Mouse (Mus musculus): ENCODE measurements at regions not wholly inside any gene's neighbourhood (a gene's known extent, or its start where the extent isn't known, plus 50 kb on each side); places are given as distances from the start of the nearest gene placed in this dataset.
"Not testable (repeated sequence)": the region's sequence is repeated elsewhere in the genome, so short reads cannot be mapped to it uniquely, and the experiment has no call there.

DNA sequence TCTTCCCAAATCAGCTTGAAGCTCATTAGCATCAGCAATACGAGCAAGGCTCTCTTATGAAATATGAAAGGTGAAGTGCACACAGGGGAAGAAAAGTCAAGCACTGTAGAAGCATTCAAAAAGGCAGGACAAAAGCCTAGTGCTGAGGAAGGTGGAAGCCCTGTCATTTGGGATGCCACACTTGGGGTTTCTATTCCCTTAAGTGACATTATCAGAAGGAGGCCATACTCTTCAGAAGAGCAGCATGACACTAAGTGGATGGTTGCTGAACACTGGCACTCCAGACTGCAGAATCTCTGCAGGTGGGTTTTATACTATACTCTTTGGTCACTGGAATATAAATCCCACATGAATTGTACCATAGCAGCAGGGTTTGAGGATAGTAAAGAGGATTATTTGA lies 120.4 kb upstream of the Pcsk1 start:
- no peaks in the 10 kb centered on the region for H3K27me3 ChIP-seq (ENCODE audit: insufficient read depth, low read length)
- no peaks in the 10 kb centered on the region for H3K9me3 ChIP-seq (ENCODE audit: low read length)
- H3K4me2 ChIP-seq (ENCODE audit: low read depth, low read length), result no peak overlapping the region
- no peak for TF ChIP-seq CTCF (IDR thresholded peaks at IDR 0.05; ENCODE audit: low read depth)
- TF ChIP-seq EP300 (IDR thresholded peaks at IDR 0.05; ENCODE audit: low read depth), result no peak
- ATAC-seq, result no peak
- 70% methylated on average over 1 of the region's 1 CpGs for WGBS (ENCODE audit: insufficient replicate concordance)
- H3K4me3 ChIP-seq (ENCODE audit: low read depth, low read length), result no peak overlapping the region
- H3K4me1 ChIP-seq (ENCODE audit: insufficient read depth), result no peaks in the 10 kb centered on the region
- DNase-seq, result no peak
- no peak overlapping the region for H3K27ac ChIP-seq (ENCODE audit: low read depth)
- no peak overlapping the region for H3K9ac ChIP-seq (replicated peaks)
- H3K36me3 ChIP-seq (replicated peaks; ENCODE audit: insufficient read depth, low read length), result no peaks in the 10 kb centered on the region

DNA sequence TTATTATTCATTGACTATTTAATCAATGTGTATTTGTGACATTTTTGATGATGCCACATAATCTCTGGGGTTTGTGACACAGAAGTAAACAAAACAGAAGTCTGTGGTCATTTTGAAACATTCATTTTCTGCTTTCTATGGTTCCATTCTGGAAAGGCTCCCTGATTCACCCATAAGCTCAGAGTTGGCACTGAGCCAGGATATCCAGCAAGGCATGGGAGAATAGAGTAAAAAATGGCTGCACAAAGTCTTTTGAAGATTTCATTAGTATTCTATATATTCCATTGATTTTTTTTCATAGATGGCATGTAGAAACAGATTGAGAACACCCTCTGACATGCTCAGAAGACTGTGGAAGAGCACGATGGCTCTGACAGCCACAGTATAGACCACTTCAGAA lies 133.8 kb upstream of the Pcsk1 start:
- WGBS (ENCODE audit: insufficient replicate concordance), result 73% methylated on average over 1 of the region's 1 CpGs

DNA sequence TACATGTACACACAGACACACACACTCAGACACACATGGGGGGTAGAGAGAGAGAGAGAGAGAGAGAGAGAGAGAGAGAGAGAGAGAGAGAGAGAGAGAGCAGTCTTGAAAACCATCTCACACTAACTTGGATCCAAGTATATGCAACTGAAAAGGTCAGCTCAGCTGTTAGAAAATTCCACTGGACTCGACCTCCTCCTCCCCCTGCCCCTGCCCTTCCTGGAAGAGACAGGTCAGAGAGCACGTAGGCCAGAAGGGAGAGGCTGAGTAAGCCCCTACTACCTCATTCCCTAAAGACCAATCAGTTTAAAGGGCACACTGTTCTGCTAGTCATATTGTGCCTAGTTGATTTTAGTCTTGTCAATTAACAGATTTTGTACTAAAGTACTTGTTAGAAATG lies 105.0 kb upstream of the Cast start:
- not testable (repeated sequence) for H3K27me3 ChIP-seq (ENCODE audit: insufficient read depth, low read length); H3K9me3 ChIP-seq (ENCODE audit: low read length); H3K4me2 ChIP-seq (ENCODE audit: low read depth, low read length); DNase-seq; H3K4me1 ChIP-seq (ENCODE audit: insufficient read depth); H3K9ac ChIP-seq (replicated peaks); ATAC-seq; H3K36me3 ChIP-seq (replicated peaks; ENCODE audit: insufficient read depth, low read length); H3K27ac ChIP-seq (ENCODE audit: low read depth); H3K4me3 ChIP-seq (ENCODE audit: low read depth, low read length)
- WGBS (ENCODE audit: insufficient replicate concordance), result 27% methylated on average over 2 of the region's 2 CpGs

More for the DNA sequence above, 133.8 kb upstream of the Pcsk1 start:
- Histone ChIP-seq H3K27ac (ENCODE audit: low read depth) (no peak overlapping the region), H3K4me1 (ENCODE audit: insufficient read depth) (no peaks in the 10 kb centered on the region), H3K9me3 (ENCODE audit: low read length) (no peaks in the 10 kb centered on the region), H3K27me3 (ENCODE audit: insufficient read depth, low read length) (no peaks in the 10 kb centered on the region), H3K4me3 (ENCODE audit: low read depth, low read length) (no peak overlapping the region), H3K36me3 (replicated peaks; ENCODE audit: insufficient read depth, low read length) (no peaks in the 10 kb centered on the region), H3K4me2 (ENCODE audit: low read depth, low read length) (no peak overlapping the region), H3K9ac (replicated peaks) (no peak overlapping the region)
- DNase-seq, result no peak
- no peak for TF ChIP-seq EP300 (IDR thresholded peaks at IDR 0.05; ENCODE audit: low read depth)
- no peak for TF ChIP-seq CTCF (IDR thresholded peaks at IDR 0.05; ENCODE audit: low read depth)
- ATAC-seq, result no peak

DNA sequence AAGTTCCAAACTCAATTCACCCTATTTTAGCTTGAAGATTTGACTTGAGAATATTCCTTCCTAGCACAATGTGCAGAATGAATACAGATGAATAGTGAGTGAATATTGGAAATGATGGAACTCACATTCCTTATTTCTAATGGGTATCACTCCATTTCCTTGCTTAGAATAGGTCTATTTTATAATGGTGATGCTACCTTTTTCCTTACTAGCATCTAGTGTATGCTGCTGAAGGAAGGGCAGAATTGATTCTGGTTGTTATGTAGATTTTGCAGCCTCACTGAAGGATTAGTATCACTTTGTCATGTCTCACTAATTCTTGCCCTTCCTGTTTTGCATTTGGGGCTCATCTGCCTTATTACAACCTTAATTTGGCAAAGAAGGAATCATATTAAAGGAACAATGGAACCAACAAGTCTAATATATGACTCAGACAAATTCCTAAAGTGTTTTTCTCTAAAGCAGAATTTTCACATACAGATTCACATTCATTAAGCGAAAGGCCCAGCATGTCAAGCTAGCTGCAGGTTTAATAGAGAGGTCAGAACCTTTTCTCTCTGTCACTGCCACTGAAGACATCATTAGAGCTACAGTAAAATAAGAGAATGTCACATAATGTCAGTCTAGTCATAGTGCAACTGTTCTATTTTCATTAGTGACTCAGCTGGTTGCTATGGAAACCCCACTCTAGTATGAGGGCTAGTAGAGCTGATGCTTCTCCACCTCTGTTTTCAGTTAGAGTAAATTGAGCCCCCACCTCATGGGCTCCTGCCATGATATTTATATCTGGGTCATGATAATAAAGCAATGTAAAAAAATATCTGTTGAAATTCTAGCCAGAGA lies 94.8 kb upstream of the Cast start:
- TF ChIP-seq EP300 (IDR thresholded peaks at IDR 0.05; ENCODE audit: low read depth), result no peak
- no peak for TF ChIP-seq CTCF (IDR thresholded peaks at IDR 0.05; ENCODE audit: low read depth)
- DNase-seq (no peak), ATAC-seq (no peak)
- Histone ChIP-seq H3K4me2 (ENCODE audit: low read depth, low read length) (no peak overlapping the region), H3K27me3 (ENCODE audit: insufficient read depth, low read length) (no peaks in the 10 kb centered on the region), H3K9ac (replicated peaks) (no peak overlapping the region), H3K36me3 (replicated peaks; ENCODE audit: insufficient read depth, low read length) (no peaks in the 10 kb centered on the region), H3K9me3 (ENCODE audit: low read length) (no peaks in the 10 kb centered on the region), H3K4me1 (ENCODE audit: insufficient read depth) (no peaks in the 10 kb centered on the region), H3K27ac (ENCODE audit: low read depth) (no peak overlapping the region), H3K4me3 (ENCODE audit: low read depth, low read length) (no peak overlapping the region)
- 67% methylated on average over 1 of the region's 1 CpGs for WGBS (ENCODE audit: insufficient replicate concordance)

DNA sequence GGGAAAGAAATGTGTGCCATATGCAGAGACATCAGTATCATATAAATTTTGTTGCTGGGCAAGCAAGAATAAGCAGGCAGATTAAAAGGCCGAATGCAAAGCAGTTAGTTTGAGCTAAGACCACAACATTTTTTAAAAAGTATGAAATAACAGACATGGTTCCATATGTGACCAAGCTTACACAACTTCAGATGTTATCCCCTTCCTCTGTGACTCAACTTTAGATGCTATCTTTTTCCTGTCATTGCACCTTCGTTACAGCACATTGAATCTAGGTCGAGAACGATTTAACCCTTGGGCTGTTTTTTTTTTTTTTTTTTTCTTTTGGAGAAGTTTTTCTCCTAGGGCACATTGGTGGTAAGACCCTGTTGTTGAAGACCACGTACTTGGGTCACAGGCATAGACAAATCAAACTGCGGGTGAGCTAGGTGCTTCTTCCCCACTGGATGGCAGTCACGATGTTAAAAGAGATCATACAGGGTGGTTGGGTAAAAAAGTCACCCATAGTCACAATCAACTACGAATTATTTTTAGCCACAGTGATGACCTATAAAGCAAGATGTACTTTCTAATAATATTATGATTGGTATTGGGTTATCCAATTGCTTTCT lies 81.4 kb upstream of the Cast start:
- DNase-seq, result no peak
- WGBS (ENCODE audit: insufficient replicate concordance), result 62% methylated on average over 8 of the region's 8 CpGs
- Histone ChIP-seq H3K4me3 (ENCODE audit: low read depth, low read length) (no peak overlapping the region), H3K27ac (ENCODE audit: low read depth) (no peak overlapping the region), H3K4me2 (ENCODE audit: low read depth, low read length) (no peak overlapping the region), H3K4me1 (ENCODE audit: insufficient read depth) (no peaks in the 10 kb centered on the region), H3K27me3 (ENCODE audit: insufficient read depth, low read length) (no peaks in the 10 kb centered on the region), H3K9ac (replicated peaks) (no peak overlapping the region), H3K9me3 (ENCODE audit: low read length) (no peaks in the 10 kb centered on the region), H3K36me3 (replicated peaks; ENCODE audit: insufficient read depth, low read length) (no peaks in the 10 kb centered on the region)
- no peak for ATAC-seq
- TF ChIP-seq CTCF (IDR thresholded peaks at IDR 0.05; ENCODE audit: low read depth), result no peak
- no peak for TF ChIP-seq EP300 (IDR thresholded peaks at IDR 0.05; ENCODE audit: low read depth)

DNA sequence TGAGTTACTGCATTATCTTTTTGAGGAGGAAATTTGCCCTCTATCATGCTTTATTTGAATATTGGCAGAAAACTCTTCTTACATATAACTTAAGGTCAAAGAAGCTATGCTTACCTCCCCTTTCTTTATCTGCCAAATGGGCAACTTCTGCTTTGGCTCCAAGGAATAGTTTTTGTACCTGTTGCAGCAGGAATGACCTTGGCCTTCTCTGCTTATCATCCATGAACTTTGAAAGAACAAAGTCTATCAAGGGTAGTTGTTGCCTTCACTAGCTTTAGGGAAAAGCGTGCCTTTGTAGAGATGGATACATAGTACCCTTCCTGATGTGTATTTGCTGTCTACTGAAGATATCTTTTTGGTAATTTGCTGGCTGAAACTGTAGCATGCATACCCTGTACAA lies 59.1 kb upstream of the Cast start:
- no peaks in the 10 kb centered on the region for H3K9me3 ChIP-seq (ENCODE audit: low read length)
- no peaks in the 10 kb centered on the region for H3K36me3 ChIP-seq (replicated peaks; ENCODE audit: insufficient read depth, low read length)
- H3K27ac ChIP-seq (ENCODE audit: low read depth), result no peak overlapping the region
- ATAC-seq, result no peak
- H3K27me3 ChIP-seq (ENCODE audit: insufficient read depth, low read length), result no peaks in the 10 kb centered on the region
- no peak for DNase-seq
- no peaks in the 10 kb centered on the region for H3K4me1 ChIP-seq (ENCODE audit: insufficient read depth)
- 63% methylated on average over 1 of the region's 1 CpGs for WGBS (ENCODE audit: insufficient replicate concordance)
- H3K4me2 ChIP-seq (ENCODE audit: low read depth, low read length), result no peak overlapping the region
- no peak for TF ChIP-seq EP300 (IDR thresholded peaks at IDR 0.05; ENCODE audit: low read depth)
- TF ChIP-seq CTCF (IDR thresholded peaks at IDR 0.05; ENCODE audit: low read depth), result no peak
- H3K4me3 ChIP-seq (ENCODE audit: low read depth, low read length), result no peak overlapping the region
- no peak overlapping the region for H3K9ac ChIP-seq (replicated peaks)

Data from liver, postnatal 0 days (tissue).